Mouse (Mus musculus) mouse embryonic stem cell (cell line): ENCODE data around the gene Cerk.
"Not testable (repeated sequence)": the region's sequence is repeated elsewhere in the genome, so short reads cannot be mapped to it uniquely, and the experiment has no call there.

Experiments
- in situ Hi-C, 2 experiments: fragments of 300-500 bp; cut with MboI; formaldehyde crosslinking; loops; 1 replicate in 1 of 2; 3 replicates in 1 of 2; pipeline ENCODE4 v1.14.3; 2019 to 2020; ENCODE audit warnings: low sequenced_read_pairs in 2 of 2, low pct_unique_long_range_greater_than_20kb in 1 of 2, mixed read lengths in 1 of 2; ENCODE audit not compliant: unreplicated experiment in 1 of 2

Gene Cerk

GRCm38 (mm10) chr15:86185689-86186569, at the start of gene Cerk:
Gene Cerk, minus strand, starts transcription at chr15:86186141.
- in situ Hi-C loops: no loop called here

- in situ Hi-C loops: no loop called here
Measured at GRCm38 (mm10) chr15:86234517-86235441, 48.8 kb upstream of the Cerk start.

- in situ Hi-C loops: no loop called here
Measured at GRCm38 (mm10) chr15:86234001-86234400, 48.1 kb upstream of the Cerk start.

- in situ Hi-C loops: no loop called here
Measured at GRCm38 (mm10) chr15:86231831-86232512, 46.0 kb upstream of the Cerk start.

- in situ Hi-C loops: no loop called here
Measured at GRCm38 (mm10) chr15:86231170-86231569, 45.2 kb upstream of the Cerk start.

GRCm38 (mm10) chr15:86229623-86230022, 43.7 kb upstream of the Cerk start:
- in situ Hi-C loops: no loop called here

GRCm38 (mm10) chr15:86229088-86229487, 43.1 kb upstream of the Cerk start:
- in situ Hi-C loops: no loop called here

GRCm38 (mm10) chr15:86228186-86228585, 42.2 kb upstream of the Cerk start:
- in situ Hi-C loops: no loop called here

GRCm38 (mm10) chr15:86226968-86227367, 41.0 kb upstream of the Cerk start:
- in situ Hi-C loops: no loop called here

- in situ Hi-C loops: no loop called here
Measured at GRCm38 (mm10) chr15:86226221-86226620, 40.3 kb upstream of the Cerk start.

GRCm38 (mm10) chr15:86224972-86225551, 39.1 kb upstream of the Cerk start:
- in situ Hi-C loops: no loop called here

- in situ Hi-C loops: not testable (repeated sequence)
Measured at GRCm38 (mm10) chr15:86221901-86222300, 36.0 kb upstream of the Cerk start.

- in situ Hi-C loops: no loop called here
Measured at GRCm38 (mm10) chr15:86221369-86221768, 35.4 kb upstream of the Cerk start.

- in situ Hi-C loops: no loop called here
Measured at GRCm38 (mm10) chr15:86220715-86221114, 34.8 kb upstream of the Cerk start.

GRCm38 (mm10) chr15:86220229-86220630, 34.3 kb upstream of the Cerk start:
- in situ Hi-C loops: no loop called here

GRCm38 (mm10) chr15:86219534-86220228, 33.7 kb upstream of the Cerk start:
- in situ Hi-C loops: no loop called here

- in situ Hi-C loops: not testable (repeated sequence)
Measured at GRCm38 (mm10) chr15:86216641-86217040, 30.7 kb upstream of the Cerk start.
